Mouse (Mus musculus) midbrain, postnatal 0 days (tissue): ENCODE measurements around the gene Foxd4. TPM values are rescaled to one million over a fixed set of nuclear protein-coding genes. Genes with fewer than 3 reads are reported as not detected.
A peak's percentile ranks its signal among the peaks of the same experiment; 100 is the strongest.

Source experiments
- ATAC-seq: fragments of 200-750 bp; cut with Nextera tagmentation; 2 replicates; pipeline ENCODE4 v1.8.0; 2017; ENCODE audit warnings: moderate number of reproducible peaks, mild to moderate bottlenecking, moderate TSS enrichment, moderate library complexity; ENCODE audit not compliant: low FRiP score
- DNase-seq: peaks from one replicate; pipeline ENCODE4 v3.0.0-alpha.2; 2015; ENCODE audit warnings: low spot score
- H3K27ac ChIP-seq: fragments of 300-500 bp; sonication (generic); 2 replicates; pipeline ENCODE4 v1.5.1; 2014; ENCODE audit warnings: low read depth, mild to moderate bottlenecking, low read length, mixed read lengths
- H3K27me3 ChIP-seq: fragments of 300-500 bp; sonication (generic); 2 replicates; pipeline ENCODE4 v1.6.1; 2014; ENCODE audit warnings: low read length, control low read depth, mixed read lengths; ENCODE audit not compliant: insufficient read depth
- H3K36me3 ChIP-seq: fragments of 300-500 bp; sonication (generic); 2 replicates; pipeline ENCODE4 v1.6.1; 2014; ENCODE audit warnings: low read length, control low read depth, mixed read lengths; ENCODE audit not compliant: insufficient read depth
- H3K4me1 ChIP-seq: fragments of 300-500 bp; sonication (generic); 2 replicates; pipeline ENCODE4 v1.6.1; 2014; ENCODE audit warnings: mild to moderate bottlenecking, control low read depth, antibody characterized with exemption, low read length, mixed read lengths; ENCODE audit not compliant: insufficient read depth
- H3K4me2 ChIP-seq: fragments of 300-500 bp; sonication (generic); 2 replicates; pipeline ENCODE4 v1.6.1; 2014; ENCODE audit warnings: low read depth, mild to moderate bottlenecking, low read length, mixed read lengths; ENCODE audit not compliant: poor library complexity, severe bottlenecking
- H3K4me3 ChIP-seq: fragments of 300-500 bp; sonication (generic); 2 replicates; pipeline ENCODE4 v1.5.1; 2014; ENCODE audit warnings: low read depth, mild to moderate bottlenecking, low read length, moderate library complexity
- H3K9ac ChIP-seq: fragments of 300-500 bp; sonication (generic); replicated peaks from 2 replicates; pipeline ENCODE4 v1.6.1; 2014; ENCODE audit warnings: mild to moderate bottlenecking, low read length, moderate library complexity, mixed read lengths; ENCODE audit not compliant: poor library complexity, severe bottlenecking
- H3K9me3 ChIP-seq: fragments of 300-500 bp; sonication (generic); 2 replicates; pipeline ENCODE4 v1.6.1; 2016; ENCODE audit warnings: low read length, control low read depth
- CTCF ChIP-seq: IDR thresholded peaks from 2 replicates; pipeline ENCODE4 v1.5.1; 2016; ENCODE audit warnings: antibody characterized with exemption, mild to moderate bottlenecking
- WGBS: fragments of 180-500 bp; shearing (Covaris S2); extraction: QIAGEN DNeasy Blood & Tissue Kit; methylation state at CpG from one replicate; pipeline ENCODE4 v1.1.7; 2014; 5-methylcytosine and 5-hydroxymethylcytosine counted together
- microRNA-seq: library from miRNA; unstranded; fragments of <30 nt; microRNA quantifications from one replicate; pipeline ENCODE4, GENCODE M21; 2016; ENCODE audit warnings: borderline number of aligned reads
- polyA plus RNA-seq: library from polyadenylated mRNA; unstranded; fragments of >200 nt; fragmentation: Nextera tagmentation; extraction: Ambion mirVana; gene quantifications from 2 replicates; pipeline ENCODE4 v1.2.1, GENCODE M21; 2015
- total RNA-seq: library from RNA; depleted of rRNA; stranded (reverse); fragments of >200 nt; gene quantifications from 2 replicates; pipeline ENCODE4 v1.2.3, GENCODE M21; 2014; rRNA removed

Gene Foxd4
- total and polyA plus RNA-seq, 2 experiments from 2014 or later, result not detected

- H3K27me3 ChIP-seq, result peaks cover 22% of the 10 kb centered on the region
- under 1% methylated on average over 37 of the region's 39 CpGs for WGBS
- H3K36me3 ChIP-seq, result no peaks in the 10 kb centered on the region
- peak within 1 kb of the TSS; percentile 57 for H3K4me2 ChIP-seq
- peak; percentile 28 for TF ChIP-seq CTCF
- H3K4me1 ChIP-seq, result no peaks in the 10 kb centered on the region; the same call in 1 of the 2 replicates
- H3K27ac ChIP-seq, result no peak within 1 kb of the TSS
- no peaks in the 10 kb centered on the region for H3K9me3 ChIP-seq
- H3K9ac ChIP-seq, result no peak within 1 kb of the TSS
- DNase-seq (peak; percentile 37), ATAC-seq (peak; percentile 49)
- H3K4me3 ChIP-seq, result peak within 1 kb of the TSS; percentile 35
Measured at GRCm38 (mm10) chr19:24861612-24862451, 39.2 kb downstream of the Foxd4 start, which contains the start of gene Pgm5. Gene Pgm5, minus strand, starts transcription at chr19:24861855.

DNA sequence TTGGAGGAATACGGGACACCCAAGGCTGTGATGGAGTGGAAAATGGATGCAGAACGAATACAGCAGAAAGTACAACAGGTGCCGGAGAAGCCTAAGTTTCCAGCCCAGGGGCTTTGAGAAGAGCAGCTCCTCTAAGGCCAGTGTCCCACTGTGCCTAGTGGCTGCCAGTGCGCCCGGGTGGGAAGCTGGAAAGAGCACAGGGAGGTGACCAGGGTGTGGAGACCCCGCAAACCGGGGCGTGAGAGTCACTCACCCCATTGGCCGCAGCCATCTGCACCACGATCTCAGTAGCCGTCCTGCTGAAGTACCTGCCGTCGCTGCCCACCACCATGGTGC lies 39.8 kb downstream of the Foxd4 start:
- no peak for TF ChIP-seq CTCF
- peak overlapping the region; percentile 57 for H3K4me2 ChIP-seq
- DNase-seq (no peak), ATAC-seq (no peak)
- no peak overlapping the region for H3K9ac ChIP-seq
- no peak overlapping the region for H3K27ac ChIP-seq
- H3K36me3 ChIP-seq, result no peaks in the 10 kb centered on the region
- 17% methylated on average over 13 of the region's 13 CpGs for WGBS
- peaks cover 22% of the 10 kb centered on the region for H3K27me3 ChIP-seq
- H3K4me1 ChIP-seq, result no peaks in the 10 kb centered on the region; the same call in 1 of the 2 replicates
- no peaks in the 10 kb centered on the region for H3K9me3 ChIP-seq
- H3K4me3 ChIP-seq, result peak overlapping the region; percentile 35

DNA sequence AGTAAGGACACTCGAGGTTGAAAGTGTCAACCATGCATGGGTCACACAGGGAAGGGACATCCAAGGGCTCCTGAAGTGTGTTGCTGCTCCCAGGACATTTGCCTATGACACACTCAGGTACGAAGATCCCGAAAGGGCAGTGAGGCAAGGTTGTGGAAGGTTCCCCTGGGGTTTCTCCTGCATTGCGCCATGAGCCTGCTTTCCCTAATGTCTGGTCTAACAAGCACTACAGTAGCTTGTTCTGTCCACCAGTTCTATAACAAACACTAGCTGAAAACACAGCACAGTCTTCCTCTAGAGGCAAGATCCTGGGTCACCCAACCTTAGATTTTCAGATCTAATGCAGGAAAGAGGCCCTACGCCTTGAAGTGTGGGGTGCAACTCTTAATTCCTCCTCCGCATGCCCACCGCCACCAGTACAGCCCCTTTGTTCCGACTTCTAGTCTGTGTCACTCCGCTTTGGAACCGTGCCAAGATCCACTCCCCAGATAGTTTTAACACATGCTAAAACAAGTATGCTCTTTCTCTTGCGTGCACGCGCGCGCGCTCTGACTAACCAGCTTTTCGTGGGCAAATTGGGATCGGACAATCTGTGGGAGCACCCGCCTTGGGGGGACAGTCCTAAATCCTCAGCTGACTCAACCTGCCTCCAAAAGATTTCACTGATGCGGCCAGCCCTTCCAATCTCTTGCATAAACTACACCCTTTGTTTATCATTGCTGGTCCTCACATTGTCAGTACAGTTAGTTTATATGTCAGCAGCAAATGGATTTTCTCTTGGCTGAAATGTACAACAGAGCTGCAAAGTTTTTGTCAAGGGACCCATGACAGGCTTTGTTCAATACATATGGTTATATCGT lies 49.3 kb downstream of the Foxd4 start:
- H3K9ac ChIP-seq, result no peak overlapping the region
- DNase-seq (peak; percentile 72), ATAC-seq (no peak)
- H3K36me3 ChIP-seq, result no peaks in the 10 kb centered on the region
- TF ChIP-seq CTCF, result no peak
- peak overlapping the region; percentile 32; the same call in 1 of the 2 replicates for H3K4me2 ChIP-seq
- H3K4me3 ChIP-seq, result no peak overlapping the region
- no peaks in the 10 kb centered on the region for H3K4me1 ChIP-seq
- no peak overlapping the region for H3K27ac ChIP-seq
- WGBS, result 52% methylated on average over 21 of the region's 21 CpGs
- H3K9me3 ChIP-seq, result no peaks in the 10 kb centered on the region
- H3K27me3 ChIP-seq, result no peaks in the 10 kb centered on the region

Small RNA genes lying within 50 kb of the gene (microRNA-seq; reads per million reads assigned to microRNA genes)
- gene Mir3084-1, result not detected

Other genes starting within 250 kb of the Foxd4 start
- gene Tmem252, start 227.2 kb downstream of the Foxd4 start, total RNA-seq, result 0.90 and 1.2 TPM in 2 replicates
- 0.82 and 0.90 TPM in 2 replicates for gene Tmem252, start 227.2 kb downstream of the Foxd4 start, polyA plus RNA-seq
- gene Pgm5, start 39.3 kb downstream of the Foxd4 start, total RNA-seq, result 11.7 TPM in 2 replicates
- 0.53 and 0.57 TPM in 2 replicates for gene Pgm5, start 39.3 kb downstream of the Foxd4 start, polyA plus RNA-seq
- 35.6 and 54.8 TPM in 2 replicates for gene Gm10053, start 25.5 kb downstream of the Foxd4 start, total RNA-seq
- gene Gm10053, start 25.5 kb downstream of the Foxd4 start, polyA plus RNA-seq, result 302 and 326 TPM in 2 replicates
- 9.5 and 11.7 TPM in 2 replicates for gene Cbwd1, start 60.4 kb upstream of the Foxd4 start, total RNA-seq
- 6.6 and 6.8 TPM in 2 replicates for gene Cbwd1, start 60.4 kb upstream of the Foxd4 start, polyA plus RNA-seq
- 0.44 and 0.71 TPM in 2 replicates for gene Dock8, start 98.3 kb upstream of the Foxd4 start, total RNA-seq
- 0.47 and 0.77 TPM in 2 replicates for gene Dock8, start 98.3 kb upstream of the Foxd4 start, polyA plus RNA-seq